Mouse (Mus musculus) ES-CJ7 (cell line): Measurements from ENCODE around the gene Crip2.

ENCODE experiments used
- DNase-seq: peaks from one replicate; pipeline ENCODE4 v3.0.0; 2011; ENCODE audit warnings: low read depth, low spot score

Gene Crip2

GRCm38 (mm10) chr12:113131601-113132000, 8.4 kb upstream of the Crip2 start:
- no peak for DNase-seq

GRCm38 (mm10) chr12:113132567-113132966, 7.5 kb upstream of the Crip2 start:
- DNase-seq, result no peak

GRCm38 (mm10) chr12:113133260-113133659, 6.8 kb upstream of the Crip2 start:
- DNase-seq, result no peak

DNA sequence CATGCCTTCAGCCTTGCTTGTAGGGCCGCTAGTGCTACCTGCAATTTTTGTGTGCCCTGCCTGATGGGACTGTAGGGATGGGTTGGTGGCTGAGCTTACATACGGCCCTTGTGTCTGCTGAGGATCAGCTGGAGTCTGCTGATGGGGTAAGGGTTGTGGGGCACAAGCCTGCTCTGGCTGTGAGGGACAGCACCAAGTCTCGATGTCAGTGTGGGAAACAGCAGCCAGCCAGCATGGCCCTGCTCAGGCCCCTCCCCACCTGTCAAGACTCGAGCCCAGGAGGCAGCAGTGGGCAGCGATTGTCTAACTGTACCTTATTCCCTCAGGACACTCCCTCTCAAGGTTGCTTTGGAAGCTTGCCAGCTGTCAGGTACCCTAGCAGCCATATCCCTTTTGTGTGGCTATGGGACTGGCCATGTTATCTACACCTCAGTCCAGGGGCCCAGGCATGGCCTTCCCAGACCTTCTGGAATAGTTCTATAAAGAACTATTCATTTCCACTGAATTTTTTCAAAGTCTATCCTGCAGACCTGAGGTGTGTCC, 6.1 kb upstream of the Crip2 start:
- DNase-seq, result no peak

GRCm38 (mm10) chr12:113134502-113134901, 5.5 kb upstream of the Crip2 start:
- no peak for DNase-seq

- no peak for DNase-seq
Observed at GRCm38 (mm10) chr12:113135401-113135800, 4.6 kb upstream of the Crip2 start.

DNA sequence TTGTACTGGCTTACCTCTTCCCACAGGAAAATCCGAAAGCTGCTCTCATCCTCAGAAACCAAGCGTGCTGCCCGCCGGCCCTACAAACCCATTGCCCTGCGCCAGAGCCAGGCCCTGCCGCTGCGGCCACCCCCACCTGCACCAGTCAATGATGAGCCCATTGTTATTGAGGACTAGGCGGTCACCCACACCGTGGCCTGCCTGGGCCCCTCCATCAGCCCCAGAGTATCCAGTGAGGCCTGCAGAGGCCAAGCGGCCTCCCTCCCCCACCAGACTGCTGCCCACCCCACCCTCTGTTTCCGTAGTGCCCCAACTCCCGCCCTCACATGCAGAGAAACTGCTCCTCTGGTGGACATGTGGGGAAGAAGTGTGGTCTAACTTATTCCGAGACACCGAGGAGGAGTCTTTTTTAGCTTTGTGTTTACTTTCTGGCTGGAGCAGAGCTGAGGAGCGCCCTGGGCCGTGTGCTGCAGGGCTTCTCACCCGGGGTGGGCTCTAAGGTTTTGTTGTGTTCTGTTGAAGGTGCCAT, 3.5 kb upstream of the Crip2 start:
- no peak for DNase-seq

- no peak for DNase-seq
Observed at GRCm38 (mm10) chr12:113137260-113138213, 2.5 kb upstream of the Crip2 start.

DNA sequence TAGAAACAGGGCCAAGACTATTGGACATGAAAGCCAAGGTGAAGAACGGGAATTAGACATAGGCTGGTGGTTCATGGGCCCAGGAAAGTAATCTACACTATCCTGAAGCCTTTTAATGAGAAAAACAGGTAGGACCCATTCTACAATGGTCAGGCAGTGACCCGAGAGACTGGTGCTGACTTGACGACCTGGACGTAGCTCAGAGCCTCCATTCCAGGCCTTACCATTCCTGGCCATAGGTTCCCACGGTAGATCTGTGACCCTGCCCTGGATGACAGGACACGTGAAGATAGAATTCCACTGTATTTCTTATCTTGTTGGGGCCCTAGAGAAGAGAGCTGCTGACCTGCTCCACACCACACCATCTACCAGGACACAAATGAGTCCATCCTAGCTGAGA, 1.7 kb upstream of the Crip2 start:
- no peak for DNase-seq

DNA sequence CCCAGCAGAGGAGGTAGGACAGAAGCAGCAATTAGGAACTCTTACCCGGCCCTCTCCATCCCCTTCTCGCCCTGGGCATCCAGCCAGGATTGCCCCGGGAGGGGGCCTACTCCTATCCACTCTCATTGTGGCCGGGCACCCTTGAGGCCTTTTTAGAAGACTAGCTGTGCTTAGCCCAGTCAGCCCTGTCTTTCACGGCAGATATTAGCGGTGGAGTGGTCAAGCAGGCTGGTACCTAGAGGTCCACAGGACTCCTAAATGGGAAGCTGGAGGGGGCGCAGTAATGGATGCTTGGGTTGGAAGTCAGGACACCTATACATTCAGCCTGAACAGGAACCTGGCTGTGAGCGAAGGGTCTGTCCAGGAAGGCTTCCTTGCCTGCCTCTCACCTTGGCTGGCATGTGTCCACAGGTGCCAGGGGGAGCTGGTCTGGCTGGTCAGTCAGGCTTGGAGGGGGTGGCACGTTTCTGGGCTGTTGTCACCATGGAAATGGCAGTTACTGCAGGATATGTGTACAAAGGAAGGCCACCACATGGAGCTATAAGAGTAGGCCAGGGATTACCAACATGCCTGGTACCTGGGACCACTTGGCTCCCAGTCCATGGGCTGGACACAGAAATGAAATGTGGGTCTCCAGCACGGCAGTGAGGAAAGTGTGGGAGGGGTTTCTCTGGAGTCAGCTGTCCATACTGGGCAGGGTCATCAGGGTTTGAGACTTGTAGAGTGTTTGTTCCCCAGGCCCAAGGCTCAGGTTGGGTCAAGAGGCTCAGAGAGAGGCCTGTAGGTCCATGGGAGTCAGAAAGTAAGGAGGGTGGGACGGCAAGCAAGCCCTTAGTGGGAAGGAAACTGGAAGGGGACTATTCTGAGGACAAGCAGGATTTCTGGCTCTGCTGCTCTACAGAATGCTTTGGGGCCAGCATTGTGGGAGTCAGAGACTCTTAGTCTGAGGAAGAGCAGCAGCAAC, 853 bp upstream of the Crip2 start:
- DNase-seq, result no peak

- DNase-seq, result no peak
Observed at GRCm38 (mm10) chr12:113140616-113141411, 778 bp downstream of the Crip2 start.

- no peak for DNase-seq
Observed at GRCm38 (mm10) chr12:113141531-113141973, 1.5 kb downstream of the Crip2 start.

- no peak for DNase-seq
Observed at GRCm38 (mm10) chr12:113142021-113142975, 2.3 kb downstream of the Crip2 start.

GRCm38 (mm10) chr12:113143164-113143563, 3.1 kb downstream of the Crip2 start:
- no peak for DNase-seq

DNA sequence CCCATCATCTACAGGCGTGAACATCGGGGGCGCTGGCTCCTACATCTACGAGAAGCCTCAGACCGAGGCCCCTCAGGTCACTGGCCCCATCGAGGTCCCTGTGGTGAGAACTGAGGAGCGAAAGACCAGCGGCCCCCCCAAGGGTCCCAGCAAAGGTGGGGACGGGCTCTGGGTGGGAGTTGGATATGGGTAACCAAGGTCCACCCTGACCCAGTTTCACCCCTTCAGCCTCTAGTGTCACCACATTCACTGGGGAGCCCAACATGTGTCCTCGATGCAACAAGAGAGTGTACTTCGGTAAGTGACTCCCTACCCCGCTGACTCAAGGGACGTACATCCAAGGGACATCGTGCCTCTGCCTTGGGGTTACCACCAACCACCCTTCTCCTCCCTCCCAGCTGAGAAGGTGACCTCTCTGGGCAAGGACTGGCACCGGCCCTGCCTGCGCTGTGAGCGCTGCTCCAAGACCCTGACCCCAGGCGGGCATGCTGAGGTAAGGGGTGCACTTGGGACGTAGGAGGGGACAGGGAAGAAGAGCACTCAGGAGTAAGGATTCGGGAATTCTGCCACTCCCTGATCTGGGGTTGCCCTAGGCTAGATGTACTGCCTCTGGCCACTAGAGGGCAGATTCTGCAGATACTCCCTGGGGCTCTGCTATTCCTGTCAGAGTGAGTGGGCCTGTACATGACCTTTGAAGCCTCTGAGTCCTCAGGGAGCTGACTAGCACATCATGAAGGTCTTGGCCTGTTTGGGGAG, 4.1 kb downstream of the Crip2 start:
- peak; percentile 84 for DNase-seq

DNA sequence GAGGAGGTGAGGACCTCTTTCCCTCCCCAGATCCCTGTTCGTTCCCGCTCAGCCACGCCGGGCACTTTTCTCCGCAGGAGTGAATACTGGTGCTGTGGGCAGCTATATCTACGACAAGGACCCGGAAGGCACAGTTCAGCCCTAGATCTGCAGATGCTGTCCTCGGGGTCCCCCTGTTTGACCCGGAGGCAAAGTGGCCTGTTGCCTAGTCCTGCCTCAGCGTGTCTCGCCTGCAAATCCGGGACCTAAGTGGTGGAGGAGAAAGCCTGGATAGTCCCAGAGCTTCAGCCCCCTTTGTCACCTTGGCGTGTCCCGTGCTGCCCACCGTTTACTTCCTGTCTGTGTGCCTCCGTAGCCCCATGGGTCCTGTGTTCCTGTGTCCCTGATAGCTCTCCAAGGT, 4.8 kb downstream of the Crip2 start:
- DNase-seq, result no peak

DNA sequence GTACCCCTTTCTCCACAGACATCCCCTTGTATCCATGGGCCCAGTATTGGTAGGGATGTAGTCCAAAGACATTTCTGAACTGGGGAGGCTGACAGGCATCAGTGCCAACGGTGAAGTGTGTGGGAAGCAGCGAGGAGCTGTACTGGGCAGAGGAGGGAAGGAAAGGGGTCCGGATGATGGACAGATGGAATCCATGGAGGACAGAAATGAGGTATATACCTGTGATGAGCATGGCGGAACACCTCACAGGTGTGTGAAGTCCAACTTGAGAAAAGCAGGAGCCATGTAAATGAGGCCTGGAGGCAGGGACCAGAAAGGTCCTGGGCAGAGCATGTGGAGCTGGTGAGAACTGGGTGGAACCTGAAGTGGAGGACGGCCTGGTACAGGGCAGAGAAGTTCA, 5.6 kb downstream of the Crip2 start:
- no peak for DNase-seq

DNA sequence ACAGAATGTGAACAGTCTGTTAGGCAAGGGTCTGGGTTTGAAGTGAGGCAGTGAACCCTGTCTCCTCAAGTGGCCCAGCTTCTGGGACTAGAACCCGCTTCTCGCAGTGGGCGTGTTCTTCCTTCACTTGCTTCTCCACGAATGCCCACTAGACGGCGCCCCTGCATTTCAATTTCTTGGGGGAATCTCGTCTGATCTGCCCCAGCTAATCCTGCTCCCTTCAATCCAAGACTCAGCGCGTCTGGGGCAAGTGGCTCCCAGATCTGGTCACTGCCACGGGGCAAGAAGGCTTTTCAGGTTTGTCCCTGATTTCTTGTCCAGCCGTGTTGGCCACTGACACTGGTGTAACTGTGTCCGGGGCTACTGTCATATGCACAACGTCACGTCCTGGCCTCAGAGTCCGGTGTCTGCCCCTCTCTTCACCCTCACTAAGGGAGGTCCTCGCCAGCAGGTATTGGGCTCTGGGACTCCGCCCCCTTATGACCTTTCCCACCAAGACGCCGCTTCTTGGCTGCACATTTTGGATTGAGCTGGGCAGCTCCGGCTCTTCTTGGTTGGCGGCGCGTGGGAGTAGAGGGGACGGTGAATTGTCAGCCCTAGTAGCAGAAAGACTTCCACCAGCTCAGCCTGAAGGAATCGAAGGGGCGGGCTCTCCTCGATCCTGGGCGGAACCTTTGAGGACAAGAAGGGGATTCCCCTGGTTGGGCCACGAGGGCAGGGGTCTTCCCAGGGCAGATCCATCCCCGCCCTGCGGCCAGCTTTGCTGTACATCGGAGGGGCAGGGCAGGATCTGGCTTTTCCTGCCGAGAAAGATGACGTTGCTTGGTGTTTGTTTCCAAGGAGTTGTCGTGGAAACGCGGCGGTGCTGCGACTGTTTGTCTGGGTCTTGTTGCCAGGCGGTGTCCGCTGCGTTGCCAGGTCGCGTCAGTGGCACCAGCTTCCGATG, 6.3 kb downstream of the Crip2 start, which contains the start of gene Crip1:
Gene Crip1 (plus strand): TSS at position 205 of the 946 bp plus-strand sequence.
- peak; percentile 85 for DNase-seq
